Mouse (Mus musculus): ENCODE data around the gene Atpaf1. TPM values are rescaled to one million over a fixed set of nuclear protein-coding genes. Genes with fewer than 3 reads are reported as not detected.

The Atpaf1 gene
- polyA plus RNA-seq, 1 experiment from 2014 or later: 51.4 TPM

- Histone ChIP-seq H3K9me3 (ENCODE audit: control insufficient read depth, low read length) (no peaks in the 10 kb centered on the region), H3K4me1 (ENCODE audit: control insufficient read depth, insufficient read depth, low read length) (peaks cover 9% of the 10 kb centered on the region), H3K27me3 (ENCODE audit: control insufficient read depth, insufficient read depth, low read length) (no peaks in the 10 kb centered on the region), H3K4me3 (ENCODE audit: low read depth, low read length) (no peak overlapping the region), H3K9ac (ENCODE audit: low read length) (no peak overlapping the region), H3K27ac (ENCODE audit: low read depth, low read length) (no peak overlapping the region), H3K4me2 (ENCODE audit: low read depth) (no peak overlapping the region), H3K36me3 (ENCODE audit: control insufficient read depth, insufficient read depth, low read length) (no peaks in the 10 kb centered on the region; the same call in none of the 2 replicates)
- DNase-seq (ENCODE audit: low spot score) (no peak), ATAC-seq (ENCODE audit: insufficient read depth, low FRiP score, low TSS enrichment) (no peak)
- WGBS: 32% methylated on average over 7 of the region's 7 CpGs
These were observed 78.7 kb downstream of the Atpaf1 start for GRCm38 (mm10) chr4:115863352-115863751.

GRCm38 (mm10) chr4:115863880-115864279, 79.3 kb downstream of the Atpaf1 start:
- Histone ChIP-seq H3K9ac (ENCODE audit: low read length) (no peak overlapping the region), H3K9me3 (ENCODE audit: control insufficient read depth, low read length) (no peaks in the 10 kb centered on the region), H3K36me3 (ENCODE audit: control insufficient read depth, insufficient read depth, low read length) (no peaks in the 10 kb centered on the region; the same call in none of the 2 replicates), H3K27me3 (ENCODE audit: control insufficient read depth, insufficient read depth, low read length) (no peaks in the 10 kb centered on the region), H3K27ac (ENCODE audit: low read depth, low read length) (no peak overlapping the region), H3K4me2 (ENCODE audit: low read depth) (no peak overlapping the region), H3K4me3 (ENCODE audit: low read depth, low read length) (no peak overlapping the region), H3K4me1 (ENCODE audit: control insufficient read depth, insufficient read depth, low read length) (peaks cover 9% of the 10 kb centered on the region)
- ATAC-seq (ENCODE audit: insufficient read depth, low FRiP score, low TSS enrichment) (0 out of 2 replicates have a peak, but pooled peaks have one; percentile 27), DNase-seq (ENCODE audit: low spot score) (peak; percentile 32)
- 23% methylated on average over 10 of the region's 10 CpGs for WGBS

Other genes with a start within 250 kb of the Atpaf1 start
- gene Cyp4a31, start 221.2 kb upstream of the Atpaf1 start, polyA plus RNA-seq (2014; fragmentation: Nextera tagmentation; extraction: Ambion mirVana): not detected in 2 replicates
- gene Cyp4a32, start 183.8 kb upstream of the Atpaf1 start, polyA plus RNA-seq (2014; fragmentation: Nextera tagmentation; extraction: Ambion mirVana): not detected in 2 replicates
- gene Cyp4b1, start 137.1 kb upstream of the Atpaf1 start, polyA plus RNA-seq (2014; fragmentation: Nextera tagmentation; extraction: Ambion mirVana): 0.22 TPM in 1 of 2 replicates, not detected in the other
- gene Efcab14, start 47.1 kb upstream of the Atpaf1 start, polyA plus RNA-seq (2014; fragmentation: Nextera tagmentation; extraction: Ambion mirVana): 42.3 and 44.7 TPM in 2 replicates
- 0.42 TPM in 1 of 2 replicates, not detected in the other for gene Tex38, start 3.8 kb upstream of the Atpaf1 start, polyA plus RNA-seq (2014; fragmentation: Nextera tagmentation; extraction: Ambion mirVana)
- 3.2 and 4.1 TPM in 2 replicates for gene Mob3c, start 43.3 kb downstream of the Atpaf1 start, polyA plus RNA-seq (2014; fragmentation: Nextera tagmentation; extraction: Ambion mirVana)
- 21.2 and 25.5 TPM in 2 replicates for gene Mknk1, start 54.4 kb downstream of the Atpaf1 start, polyA plus RNA-seq (2014; fragmentation: Nextera tagmentation; extraction: Ambion mirVana)
- not detected in 2 replicates for gene Kncn, start 99.6 kb downstream of the Atpaf1 start, polyA plus RNA-seq (2014; fragmentation: Nextera tagmentation; extraction: Ambion mirVana)
- gene 6430628N08Rik, start 105.9 kb downstream of the Atpaf1 start, polyA plus RNA-seq (2014; fragmentation: Nextera tagmentation; extraction: Ambion mirVana): not detected in 2 replicates
- gene Dmbx1, start 155.1 kb downstream of the Atpaf1 start, polyA plus RNA-seq (2014; fragmentation: Nextera tagmentation; extraction: Ambion mirVana): 0.38 and 0.77 TPM in 2 replicates
- gene Faah, start 233.1 kb downstream of the Atpaf1 start, polyA plus RNA-seq (2014; fragmentation: Nextera tagmentation; extraction: Ambion mirVana): 1.9 and 2.1 TPM in 2 replicates

Measured in neural tube, embryonic 11.5 days (tissue).